In genomic region chr3:139946209-139946608, GRCm38 (mm10) we compare ENCODE assay signal across 21 mouse cellular contexts.
"Had no signal": no experiment of that assay in that cellular context is flagged by ENCODE, and none has a peak within 500 bp of the region (broad histone marks: within the 10 kb centered on the region; RNA-seq: fewer than 3 reads in every experiment).

No protein-coding gene starts in this region.

- H3K27me3 ChIP-seq: liver, embryonic 15.5 days; lung, embryonic 15.5 days; midbrain, embryonic 13.5 days; midbrain, embryonic 15.5 days; neural tube, embryonic 13.5 days; neural tube, embryonic 15.5 days had no signal

- ATAC-seq: liver, postnatal 0 days; lung, postnatal 0 days; midbrain, embryonic 13.5 days; midbrain, embryonic 15.5 days had no signal

- H3K9ac ChIP-seq: liver, embryonic 15.5 days; liver, postnatal 0 days; lung, embryonic 15.5 days; midbrain, embryonic 13.5 days; midbrain, embryonic 15.5 days; neural tube, embryonic 13.5 days; neural tube, embryonic 15.5 days had no signal

- H3K36me3 ChIP-seq: liver, embryonic 15.5 days; lung, embryonic 15.5 days; midbrain, embryonic 10.5 days; midbrain, embryonic 13.5 days; midbrain, embryonic 15.5 days; neural tube, embryonic 13.5 days; neural tube, embryonic 15.5 days had no signal

- H3K4me2 ChIP-seq: liver, embryonic 15.5 days; lung, embryonic 15.5 days; midbrain, embryonic 13.5 days; midbrain, embryonic 15.5 days; neural tube, embryonic 13.5 days; neural tube, embryonic 15.5 days had no signal

- H3K9me3 ChIP-seq: liver, embryonic 15.5 days; lung, embryonic 15.5 days; midbrain, embryonic 10.5 days; midbrain, embryonic 13.5 days; midbrain, embryonic 15.5 days; neural tube, embryonic 13.5 days; neural tube, embryonic 15.5 days had no signal

- H3K27ac ChIP-seq: liver, embryonic 15.5 days; lung, embryonic 15.5 days; midbrain, embryonic 10.5 days; midbrain, embryonic 13.5 days; midbrain, embryonic 15.5 days; neural tube, embryonic 13.5 days; neural tube, embryonic 15.5 days had no signal

- H3K4me3 ChIP-seq: liver, embryonic 15.5 days; lung, embryonic 15.5 days; midbrain, embryonic 10.5 days; midbrain, embryonic 13.5 days; midbrain, embryonic 15.5 days; myocyte; neural tube, embryonic 13.5 days; neural tube, embryonic 15.5 days had no signal

- DNase-seq: liver, postnatal 0 days; lung, adult 2 months; lung, postnatal 14 days; lung, postnatal 36 days; retina, postnatal 1 day; right cerebral cortex, adult 18-20 months; right cerebral cortex, postnatal 25 days; right cerebral cortex, postnatal 4 days; spleen, adult 18-20 months; thymus, adult 18-20 months; thymus, postnatal 14 days; thymus, postnatal 36 days had no signal

- H3K4me1 ChIP-seq: liver, embryonic 15.5 days; lung, embryonic 15.5 days; midbrain, embryonic 10.5 days; midbrain, embryonic 13.5 days; midbrain, embryonic 15.5 days; neural tube, embryonic 13.5 days; neural tube, embryonic 15.5 days had no signal
